35 mouse cellular contexts compared by ENCODE assay signal in genomic region chr1:60173119-60173518, GRCm38 (mm10).
"Had no signal": no experiment of that assay in that cellular context is flagged by ENCODE, and none has a peak within 500 bp of the region (broad histone marks: within the 10 kb centered on the region; RNA-seq: fewer than 3 reads in every experiment).

No protein-coding gene starts in this region.

- H3K27me3 ChIP-seq: heart, embryonic 12.5 days; heart, embryonic 13.5 days; heart, embryonic 15.5 days; hindbrain, embryonic 12.5 days; hindbrain, embryonic 13.5 days; hindbrain, embryonic 15.5 days; intestine, embryonic 15.5 days; kidney, embryonic 15.5 days had no signal

- H3K4me2 ChIP-seq: heart, embryonic 11.5 days; heart, embryonic 12.5 days; heart, embryonic 13.5 days; heart, embryonic 15.5 days; hindbrain, embryonic 12.5 days; hindbrain, embryonic 13.5 days; hindbrain, embryonic 14.5 days; hindbrain, embryonic 15.5 days; intestine, embryonic 15.5 days; kidney, embryonic 15.5 days had no signal

- H3K27ac ChIP-seq: heart, embryonic 10.5 days; heart, embryonic 13.5 days; heart, embryonic 15.5 days; hindbrain, embryonic 10.5 days; hindbrain, embryonic 12.5 days; hindbrain, embryonic 13.5 days; hindbrain, embryonic 14.5 days; hindbrain, embryonic 15.5 days; hindbrain, postnatal 0 days; intestine, embryonic 15.5 days; kidney, embryonic 15.5 days; kidney, postnatal 0 days; layer of hippocampus, adult 2 months had no signal

- H3K4me1 ChIP-seq: heart, embryonic 10.5 days; heart, embryonic 12.5 days; hindbrain, embryonic 10.5 days; hindbrain, embryonic 12.5 days; hindbrain, embryonic 13.5 days; hindbrain, embryonic 15.5 days; intestine, embryonic 15.5 days; kidney, embryonic 15.5 days had no signal

- H3K9ac ChIP-seq: heart, embryonic 12.5 days; heart, embryonic 13.5 days; heart, embryonic 15.5 days; hindbrain, embryonic 12.5 days; hindbrain, embryonic 13.5 days; hindbrain, embryonic 14.5 days; hindbrain, embryonic 15.5 days; intestine, embryonic 15.5 days; kidney, embryonic 15.5 days had no signal

- ATAC-seq: hindbrain, embryonic 16.5 days; hindbrain, postnatal 0 days; inflammation-experienced regulatory T-cells, adult 6 months; intestine, embryonic 15.5 days; intestine, embryonic 16.5 days; intestine, postnatal 0 days had no signal

- H3K36me3 ChIP-seq: heart, embryonic 10.5 days; heart, embryonic 12.5 days; heart, embryonic 13.5 days; heart, embryonic 15.5 days; hindbrain, embryonic 10.5 days; hindbrain, embryonic 12.5 days; hindbrain, embryonic 13.5 days; hindbrain, embryonic 15.5 days; intestine, embryonic 15.5 days; kidney, embryonic 15.5 days had no signal

- H3K9me3 ChIP-seq: heart, embryonic 10.5 days; heart, embryonic 12.5 days; heart, embryonic 13.5 days; heart, embryonic 15.5 days; hindbrain, embryonic 10.5 days; hindbrain, embryonic 12.5 days; hindbrain, embryonic 13.5 days; hindbrain, embryonic 15.5 days; intestine, embryonic 15.5 days; kidney, embryonic 15.5 days had no signal

- DNase-seq: heart, postnatal 10 days; heart, postnatal 14 days; heart, postnatal 36 days; heart, postnatal 4 days; kidney, adult 11 months; kidney, adult 18-20 months; kidney, adult 2 months; kidney, adult 8-10 months; kidney, adult 9 months; kidney, postnatal 10 days; kidney, postnatal 14 days; kidney, postnatal 25 days; kidney, postnatal 36 days; kidney, postnatal 4 days; layer of hippocampus, adult 9-11 months; layer of hippocampus, postnatal 36 days had no signal

- H3K4me3 ChIP-seq: heart, embryonic 10.5 days; heart, embryonic 12.5 days; heart, embryonic 13.5 days; heart, embryonic 15.5 days; hindbrain, embryonic 10.5 days; hindbrain, embryonic 12.5 days; hindbrain, embryonic 13.5 days; hindbrain, embryonic 15.5 days; intestine, embryonic 15.5 days; kidney, embryonic 15.5 days; layer of hippocampus, adult 2 months had no signal
